Mouse (Mus musculus) forebrain, embryonic 14.5 days (tissue): ENCODE measurements around the gene Daam1. TPM values are rescaled to one million over a fixed set of nuclear protein-coding genes. Genes with fewer than 3 reads are reported as not detected.

Experiments
- ATAC-seq: fragments of 200-750 bp; cut with Nextera tagmentation; 2 replicates; pipeline ENCODE4 v1.8.0; 2017; ENCODE audit warnings: mild to moderate bottlenecking, moderate library complexity
- DNase-seq: peaks from one replicate; pipeline ENCODE4 v3.0.0-alpha.2; 2015; ENCODE audit warnings: low spot score
- H3K27ac ChIP-seq: fragments of 300-500 bp; sonication (generic); 2 replicates; pipeline ENCODE4 v1.5.1; 2014; ENCODE audit warnings: low read depth, mild to moderate bottlenecking, control low read depth, low read length, moderate library complexity
- H3K27me3 ChIP-seq: fragments of 300-500 bp; sonication (generic); replicated peaks from 2 replicates; pipeline ENCODE4 v1.6.1; 2014; ENCODE audit warnings: low read length, control low read depth, mixed read lengths; ENCODE audit not compliant: control insufficient read depth, insufficient read depth
- H3K36me3 ChIP-seq: fragments of 300-500 bp; sonication (generic); 2 replicates; pipeline ENCODE4 v1.6.1; 2014; ENCODE audit warnings: low read length, control low read depth; ENCODE audit not compliant: control insufficient read depth, insufficient read depth
- H3K4me1 ChIP-seq: fragments of 300-500 bp; sonication (generic); 2 replicates; pipeline ENCODE4 v1.6.1; 2014; ENCODE audit warnings: antibody characterized with exemption, low read length, control low read depth; ENCODE audit not compliant: control insufficient read depth, insufficient read depth
- H3K4me2 ChIP-seq: fragments of 300-500 bp; sonication (generic); 2 replicates; pipeline ENCODE4 v1.6.1; 2014; ENCODE audit warnings: mild to moderate bottlenecking, control low read depth, low read length
- H3K4me3 ChIP-seq: fragments of 300-500 bp; sonication (generic); 2 replicates; pipeline ENCODE4 v1.5.1; 2014; ENCODE audit warnings: low read depth, low read length, control low read depth
- H3K9ac ChIP-seq: fragments of 300-500 bp; sonication (generic); 2 replicates; pipeline ENCODE4 v1.6.1; 2014; ENCODE audit warnings: mild to moderate bottlenecking, low read length, control low read depth, moderate library complexity
- H3K9me3 ChIP-seq: fragments of 300-500 bp; sonication (generic); replicated peaks from 2 replicates; pipeline ENCODE4 v1.6.1; 2016; ENCODE audit warnings: low read length, control low read depth, mixed read lengths; ENCODE audit not compliant: control insufficient read depth
- WGBS: fragments of 180-500 bp; shearing (Covaris S2); extraction: QIAGEN DNeasy Blood & Tissue Kit; methylation state at CpG from one replicate; pipeline ENCODE4 v1.1.7; 2014; 5-methylcytosine and 5-hydroxymethylcytosine counted together
- polyA plus RNA-seq: library from polyadenylated mRNA; unstranded; fragments of >200 nt; fragmentation: Nextera tagmentation; extraction: Ambion mirVana; gene quantifications from 2 replicates; pipeline ENCODE4 v1.2.1, GENCODE M21; 2014

Gene Daam1
- polyA plus RNA-seq, 1 experiment from 2014 or later, result 29.9 TPM

DNA sequence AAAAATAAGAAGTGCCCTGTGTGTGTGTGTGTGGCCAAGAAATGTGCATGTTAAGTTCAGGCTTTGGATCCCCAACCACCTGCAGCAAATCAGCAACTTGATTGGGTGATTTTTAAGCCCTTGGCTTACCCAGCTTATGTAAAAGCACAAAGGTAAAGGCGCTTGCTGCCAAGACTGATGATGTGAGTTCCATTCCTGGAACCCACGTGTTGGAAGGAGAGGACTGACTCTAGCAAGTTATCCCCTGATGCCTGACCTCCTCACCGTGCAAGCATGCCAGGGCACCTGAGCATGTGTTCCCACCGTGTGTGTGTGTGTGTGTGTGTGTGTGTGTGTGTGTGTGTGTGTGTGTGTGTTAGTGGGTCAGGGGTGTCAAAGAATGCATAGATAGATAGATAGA is 166.5 kb downstream of the Daam1 start:
- ATAC-seq (no peak), DNase-seq (no peak)
- H3K9ac ChIP-seq, result no peak overlapping the region

GRCm38 (mm10) chr12:71998653-71999052 is 167.8 kb downstream of the Daam1 start:
- H3K9me3 ChIP-seq, result no peaks in the 10 kb centered on the region
- ATAC-seq, result no peak

More for the DNA sequence above, 166.5 kb downstream of the Daam1 start:
- no peak overlapping the region for H3K4me2 ChIP-seq
- no peaks in the 10 kb centered on the region for H3K4me1 ChIP-seq
- no peak overlapping the region for H3K4me3 ChIP-seq
- no peak overlapping the region for H3K27ac ChIP-seq
- 85% methylated on average over 4 of the region's 4 CpGs for WGBS
- H3K36me3 ChIP-seq, result peaks cover 23% of the 10 kb centered on the region
- no peaks in the 10 kb centered on the region for H3K27me3 ChIP-seq
- H3K9me3 ChIP-seq, result no peaks in the 10 kb centered on the region

DNA sequence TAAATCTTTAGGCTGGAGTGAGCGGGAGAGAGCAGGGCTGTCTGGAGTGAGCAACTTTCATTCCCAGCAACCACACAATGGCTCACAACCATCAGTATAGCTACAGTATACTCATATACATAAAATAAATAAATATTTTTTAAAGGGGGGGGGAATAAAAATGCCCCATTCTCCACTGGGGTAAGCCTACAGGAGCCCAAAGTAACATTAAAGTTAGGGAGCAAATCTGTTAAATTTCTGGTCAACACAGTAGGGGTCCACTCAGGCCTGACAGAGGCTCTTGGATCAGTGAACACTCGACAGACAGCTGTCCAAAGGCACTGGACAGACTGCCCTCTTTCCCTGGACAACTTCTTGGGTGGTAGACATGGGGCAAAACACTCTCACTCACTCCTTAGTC is 168.8 kb downstream of the Daam1 start:
- H3K9me3 ChIP-seq, result no peaks in the 10 kb centered on the region
- no peak overlapping the region for H3K9ac ChIP-seq
- H3K4me3 ChIP-seq, result no peak overlapping the region
- H3K4me2 ChIP-seq, result no peak overlapping the region
- DNase-seq (no peak), ATAC-seq (no peak)
- peaks cover 2% of the 10 kb centered on the region; the same call in 1 of the 2 replicates for H3K36me3 ChIP-seq
- 74% methylated on average over 2 of the region's 2 CpGs for WGBS
- H3K27me3 ChIP-seq, result no peaks in the 10 kb centered on the region
- H3K4me1 ChIP-seq, result no peaks in the 10 kb centered on the region
- H3K27ac ChIP-seq, result no peak overlapping the region

More at GRCm38 (mm10) chr12:71998653-71999052, 167.8 kb downstream of the Daam1 start:
- Histone ChIP-seq H3K4me3 (no peak overlapping the region), H3K9ac (no peak overlapping the region), H3K27ac (no peak overlapping the region), H3K36me3 (peaks cover 11% of the 10 kb centered on the region; the same call in 1 of the 2 replicates), H3K4me1 (no peaks in the 10 kb centered on the region), H3K27me3 (no peaks in the 10 kb centered on the region), H3K4me2 (no peak overlapping the region)
- no peak for DNase-seq
- 82% methylated on average over 4 of the region's 4 CpGs for WGBS

GRCm38 (mm10) chr12:72001811-72002210 is 170.9 kb downstream of the Daam1 start:
- Histone ChIP-seq H3K9ac (no peak overlapping the region), H3K4me1 (no peaks in the 10 kb centered on the region), H3K27ac (no peak overlapping the region), H3K4me2 (no peak overlapping the region), H3K9me3 (no peaks in the 10 kb centered on the region), H3K4me3 (no peak overlapping the region), H3K36me3 (no peaks in the 10 kb centered on the region), H3K27me3 (no peaks in the 10 kb centered on the region)
- no peak for ATAC-seq
- DNase-seq, result no peak
- WGBS, result 81% methylated on average over 1 of the region's 1 CpGs

DNA sequence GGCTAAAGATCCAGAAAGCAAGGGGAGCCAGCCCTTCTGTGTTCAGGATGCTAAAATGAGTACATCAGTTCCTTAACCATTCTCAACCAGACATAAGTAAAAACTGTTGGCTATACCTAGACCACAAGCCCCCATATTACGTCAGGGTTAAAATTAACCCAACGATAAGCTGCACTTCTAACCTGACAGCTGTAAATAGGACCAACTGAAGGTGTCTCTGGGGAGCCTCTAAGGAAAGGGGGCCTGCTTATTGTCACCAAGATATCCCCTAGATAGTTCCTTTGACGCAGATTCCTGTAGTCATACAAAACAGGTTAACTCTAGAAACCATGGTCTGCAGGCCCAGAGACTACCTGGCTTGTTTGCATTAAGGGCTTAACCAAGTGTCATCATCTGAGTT is 174.4 kb downstream of the Daam1 start:
- DNase-seq (no peak), ATAC-seq (no peak)
- H3K27ac ChIP-seq, result no peak overlapping the region
- no peaks in the 10 kb centered on the region for H3K36me3 ChIP-seq
- no peak overlapping the region for H3K9ac ChIP-seq
- no peak overlapping the region for H3K4me3 ChIP-seq
- H3K4me1 ChIP-seq, result no peaks in the 10 kb centered on the region
- H3K9me3 ChIP-seq, result no peaks in the 10 kb centered on the region
- WGBS, result 90% methylated on average over 3 of the region's 3 CpGs
- H3K4me2 ChIP-seq, result no peak overlapping the region
- H3K27me3 ChIP-seq, result no peaks in the 10 kb centered on the region

DNA sequence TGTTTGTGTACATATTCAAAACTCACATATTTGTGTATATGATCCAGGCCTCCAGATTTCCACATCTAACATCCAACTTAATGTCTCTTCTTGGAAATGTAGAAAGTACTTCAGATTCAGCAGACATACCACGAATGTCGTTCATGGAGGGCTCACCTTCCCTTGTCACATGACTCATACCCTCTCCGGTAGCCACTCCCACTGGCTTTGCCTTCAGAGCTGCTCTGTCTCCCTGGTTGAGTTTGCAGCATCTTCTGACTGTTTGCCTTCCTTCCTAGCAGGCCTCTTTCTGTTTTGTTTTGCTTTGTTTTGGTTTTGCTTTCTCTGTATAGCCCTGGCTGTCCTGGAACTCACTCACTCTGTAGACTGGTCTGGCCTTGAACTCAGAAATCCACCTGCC is 176.8 kb downstream of the Daam1 start:
- no peak overlapping the region for H3K4me2 ChIP-seq
- 89% methylated on average over 3 of the region's 3 CpGs for WGBS
- no peaks in the 10 kb centered on the region for H3K4me1 ChIP-seq
- H3K9ac ChIP-seq, result no peak overlapping the region
- ATAC-seq (no peak), DNase-seq (no peak)
- H3K4me3 ChIP-seq, result no peak overlapping the region
- no peaks in the 10 kb centered on the region for H3K27me3 ChIP-seq
- H3K36me3 ChIP-seq, result no peaks in the 10 kb centered on the region
- no peak overlapping the region for H3K27ac ChIP-seq
- no peaks in the 10 kb centered on the region for H3K9me3 ChIP-seq

DNA sequence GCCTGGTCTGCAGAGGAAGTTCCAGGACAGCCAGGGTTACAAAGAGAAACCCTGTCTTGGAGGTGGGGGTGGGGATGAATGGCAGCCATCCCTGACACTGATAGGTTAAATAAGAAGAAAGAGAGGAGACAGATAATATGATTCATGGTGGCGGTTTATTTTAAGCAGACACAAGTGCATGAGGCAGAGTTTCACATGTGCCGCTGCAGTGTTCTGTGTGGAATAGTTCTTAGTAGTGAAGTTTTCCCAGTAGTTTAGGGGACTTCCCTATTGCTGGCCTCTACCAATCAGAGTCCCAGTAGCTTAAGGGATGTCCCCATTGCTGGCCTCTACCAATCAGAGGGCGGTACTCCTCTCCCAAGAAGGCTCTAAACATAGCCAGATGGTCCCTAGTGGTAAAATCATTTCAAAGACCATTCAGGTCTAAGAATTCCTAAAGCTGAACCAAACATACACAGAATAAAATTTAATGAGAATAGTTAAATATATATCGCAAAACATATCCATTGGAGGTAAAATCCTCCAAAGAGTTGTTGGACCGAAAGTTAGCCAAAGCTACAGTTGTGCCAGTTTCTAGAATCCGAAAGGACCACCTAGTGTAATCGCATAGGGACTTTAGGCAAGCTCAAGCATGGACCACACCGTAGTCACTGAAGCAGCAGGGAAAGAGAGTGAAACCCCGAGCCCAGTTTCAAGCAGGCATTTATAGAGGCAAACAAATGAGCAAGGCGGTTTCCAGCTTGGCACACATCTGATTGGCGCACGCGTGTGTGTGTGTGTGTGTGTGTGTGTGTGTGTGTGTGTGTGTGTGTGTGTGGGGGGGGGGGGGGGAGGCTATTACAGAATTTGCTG is 178.4 kb downstream of the Daam1 start:
- WGBS, result 89% methylated on average over 13 of the region's 13 CpGs
- Histone ChIP-seq H3K27me3 (no peaks in the 10 kb centered on the region), H3K9ac (no peak overlapping the region), H3K9me3 (no peaks in the 10 kb centered on the region), H3K27ac (no peak overlapping the region), H3K4me1 (no peaks in the 10 kb centered on the region), H3K4me2 (no peak overlapping the region), H3K36me3 (no peaks in the 10 kb centered on the region), H3K4me3 (no peak overlapping the region)
- no peak for DNase-seq
- no peak for ATAC-seq

DNA sequence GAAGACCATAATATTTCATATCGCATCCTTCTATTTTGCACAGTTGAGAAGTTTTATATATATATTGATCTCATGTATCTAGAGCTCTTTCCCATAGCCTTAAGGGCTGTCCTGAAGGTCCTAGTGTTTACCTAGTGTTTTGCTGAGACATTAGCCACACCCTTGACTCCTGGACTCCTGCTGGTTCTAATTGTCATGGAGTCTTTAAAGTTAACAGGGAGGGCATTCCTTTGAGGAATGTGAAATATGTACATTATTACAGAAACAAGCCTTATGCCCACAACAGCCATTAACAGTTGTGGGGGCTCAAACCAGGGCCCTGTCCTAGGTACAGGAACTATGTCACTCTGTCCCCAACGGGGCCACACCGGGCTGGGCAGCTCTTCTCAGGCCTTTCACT is 180.5 kb downstream of the Daam1 start:
- DNase-seq, result no peak
- no peaks in the 10 kb centered on the region for H3K27me3 ChIP-seq
- no peaks in the 10 kb centered on the region for H3K9me3 ChIP-seq
- H3K4me1 ChIP-seq, result no peaks in the 10 kb centered on the region
- no peak overlapping the region for H3K4me2 ChIP-seq
- H3K9ac ChIP-seq, result no peak overlapping the region
- H3K4me3 ChIP-seq, result no peak overlapping the region
- no peaks in the 10 kb centered on the region for H3K36me3 ChIP-seq
- 99% methylated on average over 3 of the region's 3 CpGs for WGBS
- no peak overlapping the region for H3K27ac ChIP-seq
- ATAC-seq, result no peak

DNA sequence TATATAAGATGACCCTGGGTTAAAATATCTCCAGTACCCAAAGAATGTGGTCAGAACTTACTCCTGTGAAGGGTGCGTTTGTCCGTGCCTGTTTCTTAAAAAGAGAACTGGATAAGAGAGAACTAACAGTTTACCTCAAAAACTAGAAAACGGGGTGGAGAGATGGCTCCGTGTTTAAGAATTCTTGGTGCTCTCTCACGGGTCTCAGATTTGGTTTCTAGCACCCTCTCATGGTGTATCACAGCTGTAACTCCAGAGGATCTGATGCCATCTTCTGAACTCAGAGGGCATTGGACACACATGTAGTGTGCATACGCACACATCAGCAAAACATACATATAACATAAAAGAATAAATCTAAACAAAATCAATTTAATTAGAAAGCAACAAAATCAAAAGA is 181.2 kb downstream of the Daam1 start:
- H3K27me3 ChIP-seq, result no peaks in the 10 kb centered on the region
- H3K4me2 ChIP-seq, result no peak overlapping the region
- no peak overlapping the region for H3K27ac ChIP-seq
- ATAC-seq (no peak), DNase-seq (no peak)
- H3K36me3 ChIP-seq, result no peaks in the 10 kb centered on the region
- no peak overlapping the region for H3K4me3 ChIP-seq
- no peaks in the 10 kb centered on the region for H3K9me3 ChIP-seq
- H3K9ac ChIP-seq, result no peak overlapping the region
- WGBS, result 85% methylated on average over 6 of the region's 6 CpGs
- H3K4me1 ChIP-seq, result no peaks in the 10 kb centered on the region
